Mouse (Mus musculus) bone marrow macrophage, adult 2 months (primary cell): ENCODE results near the gene Uba1.

Source experiments
- CTCF ChIP-seq: IDR thresholded peaks from 2 replicates; pipeline ENCODE4 v1.5.1; 2012; ENCODE audit warnings: low read depth, mild to moderate bottlenecking, low read length, moderate library complexity
- POLR2A ChIP-seq: IDR thresholded peaks from 2 replicates; pipeline ENCODE4 v1.6.1; 2012; ENCODE audit warnings: mild to moderate bottlenecking, low read depth, low read length, borderline replicate concordance

- TF ChIP-seq POLR2A (no peak), CTCF (no peak)
These were observed 46.4 kb downstream of the Uba1 start for GRCm38 (mm10) chrX:20704295-20705082.
